Mouse (Mus musculus) layer of hippocampus, postnatal 14 days (tissue): Measurements from ENCODE around the gene Il2rb. TPM values are rescaled to one million over a fixed set of nuclear protein-coding genes. Genes with fewer than 3 reads are reported as not detected.
A peak's percentile ranks its signal among the peaks of the same experiment; 100 is the strongest.

Experiments
- DNase-seq, 2 experiments: peaks; one replicate each; pipeline ENCODE4 v3.0.0; 2021 to 2022; ENCODE audit warnings: low spot score in 2 of 2, mixed read lengths in 1 of 2
- total RNA-seq, 2 experiments: library from RNA; stranded (reverse); gene quantifications; 2 replicates each; pipeline ENCODE4 v1.2.3; 2021

Il2rb gene
- total RNA-seq, 2 experiments from 2014 or later = 0.07 to 0.12 TPM

DNA sequence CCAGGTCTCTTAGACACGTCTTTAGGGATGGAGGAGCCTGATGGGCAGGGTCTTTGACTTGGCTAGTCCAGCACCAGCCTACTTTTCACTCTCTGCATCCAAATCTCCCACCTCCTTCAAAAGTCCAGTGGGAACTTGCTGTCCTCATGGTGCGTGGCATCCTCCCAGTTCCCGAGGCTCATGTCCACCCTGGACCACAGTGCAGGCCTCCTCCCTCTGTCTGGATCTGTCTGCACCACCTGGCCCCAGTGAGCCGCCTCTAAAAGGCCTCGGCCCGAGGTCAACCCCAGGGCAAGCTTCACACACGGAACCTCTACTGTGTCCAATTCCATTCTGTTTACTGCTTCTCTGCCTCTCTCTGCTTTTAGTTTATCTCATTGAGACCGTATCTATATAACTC, 26.3 kb upstream of the Il2rb start:
- DNase-seq = no peak

- DNase-seq = no peak
Measured at GRCm38 (mm10) chr15:78520112-78520715, 25.1 kb upstream of the Il2rb start.

GRCm38 (mm10) chr15:78518221-78518620, 23.1 kb upstream of the Il2rb start:
- no peak for DNase-seq

- DNase-seq = no peak
Measured at GRCm38 (mm10) chr15:78515759-78516158, 20.7 kb upstream of the Il2rb start.

- peak; percentile 80 to 87 for DNase-seq
Measured at GRCm38 (mm10) chr15:78514393-78515146, 19.5 kb upstream of the Il2rb start.

DNA sequence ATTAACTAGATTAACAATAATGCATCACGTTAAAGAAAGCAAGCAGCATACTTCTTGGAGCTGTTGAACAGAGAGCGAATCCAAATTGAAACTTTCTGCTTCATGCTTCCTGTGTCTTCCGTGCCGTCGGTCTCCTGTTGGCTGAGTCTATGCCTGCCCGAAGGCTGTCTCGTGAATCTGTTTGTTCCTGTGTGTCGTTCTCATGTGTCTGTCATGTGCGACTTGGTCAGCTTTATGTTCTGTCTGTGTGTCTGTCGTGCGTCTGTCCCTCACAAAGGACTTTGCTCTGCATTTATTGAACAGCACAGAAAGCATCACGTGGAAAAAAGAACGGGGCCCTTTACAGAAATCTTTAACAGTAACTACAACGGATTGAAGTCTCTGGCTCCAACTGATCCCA, 17.9 kb upstream of the Il2rb start:
- DNase-seq = no peak

GRCm38 (mm10) chr15:78511951-78512350, 16.9 kb upstream of the Il2rb start:
- no peak for DNase-seq

- no peak for DNase-seq
Measured at GRCm38 (mm10) chr15:78510736-78511135, 15.7 kb upstream of the Il2rb start.

DNA sequence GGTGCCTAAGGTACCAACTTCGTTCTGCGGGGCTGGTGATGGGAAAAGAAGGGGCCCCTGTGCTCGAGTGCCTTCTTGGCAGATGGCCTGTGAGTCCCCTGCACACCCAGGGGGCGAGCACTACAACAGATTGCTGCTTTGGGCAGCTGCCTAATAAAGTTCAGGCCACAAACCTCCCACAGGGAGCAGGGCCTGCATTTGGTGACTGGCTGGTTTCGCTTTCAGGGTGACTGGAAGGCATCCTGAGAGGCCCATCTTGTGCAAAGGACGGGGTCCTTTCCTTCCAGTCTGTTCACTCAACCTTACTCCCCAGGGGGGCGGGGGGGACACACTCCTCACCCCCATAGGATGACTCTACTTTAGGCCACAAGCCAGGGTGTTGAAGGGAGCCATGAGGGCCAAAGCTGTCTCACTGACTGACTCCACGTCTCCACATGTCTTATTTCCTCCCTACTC, 15.1 kb upstream of the Il2rb start:
- no peak for DNase-seq

GRCm38 (mm10) chr15:78509297-78509899, 14.3 kb upstream of the Il2rb start:
- DNase-seq = no peak

DNA sequence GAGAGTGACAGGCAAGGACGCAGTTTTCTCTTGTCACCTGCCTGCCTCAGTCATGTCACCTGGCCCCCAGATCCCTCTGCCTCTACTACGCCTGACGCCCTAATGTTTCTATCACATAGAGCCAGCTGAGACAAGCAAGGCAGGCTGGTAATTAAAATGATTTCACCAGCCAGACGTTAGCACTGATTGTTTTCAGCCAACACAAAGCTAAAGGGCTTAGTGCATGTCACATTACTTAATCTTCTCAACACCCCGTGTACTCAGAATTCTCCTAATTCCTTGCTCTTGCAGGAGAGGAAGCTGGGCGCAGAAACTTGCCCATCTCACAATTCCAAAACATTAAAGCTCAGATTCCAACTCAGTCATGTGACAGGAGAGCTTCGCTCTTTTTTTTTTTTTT, 13.4 kb upstream of the Il2rb start:
- no peak for DNase-seq

- DNase-seq = no peak
Measured at GRCm38 (mm10) chr15:78505541-78505940, 10.5 kb upstream of the Il2rb start.

GRCm38 (mm10) chr15:78504816-78505215, 9.7 kb upstream of the Il2rb start:
- DNase-seq = no peak

DNA sequence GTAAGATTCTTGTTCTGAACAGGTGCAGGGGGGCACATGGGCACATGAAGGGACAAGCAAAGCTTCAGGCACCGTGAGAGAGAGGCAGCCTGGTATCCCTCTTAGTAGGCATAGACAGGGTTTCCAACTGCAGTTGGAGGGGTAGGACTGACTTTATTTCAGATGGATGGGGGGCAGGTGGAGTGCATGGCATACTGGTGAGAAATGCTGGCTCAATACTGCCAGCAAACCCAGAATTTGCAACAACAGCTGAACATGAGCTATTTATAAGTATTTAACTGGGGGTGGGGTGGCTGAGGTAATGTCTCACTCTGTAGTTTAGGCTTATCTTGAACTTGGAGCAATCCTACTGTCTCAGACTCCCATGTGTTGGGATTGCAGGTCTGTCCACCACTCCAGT, 8.9 kb upstream of the Il2rb start:
- DNase-seq = peak in 1 of 2 experiments; percentile 20

DNA sequence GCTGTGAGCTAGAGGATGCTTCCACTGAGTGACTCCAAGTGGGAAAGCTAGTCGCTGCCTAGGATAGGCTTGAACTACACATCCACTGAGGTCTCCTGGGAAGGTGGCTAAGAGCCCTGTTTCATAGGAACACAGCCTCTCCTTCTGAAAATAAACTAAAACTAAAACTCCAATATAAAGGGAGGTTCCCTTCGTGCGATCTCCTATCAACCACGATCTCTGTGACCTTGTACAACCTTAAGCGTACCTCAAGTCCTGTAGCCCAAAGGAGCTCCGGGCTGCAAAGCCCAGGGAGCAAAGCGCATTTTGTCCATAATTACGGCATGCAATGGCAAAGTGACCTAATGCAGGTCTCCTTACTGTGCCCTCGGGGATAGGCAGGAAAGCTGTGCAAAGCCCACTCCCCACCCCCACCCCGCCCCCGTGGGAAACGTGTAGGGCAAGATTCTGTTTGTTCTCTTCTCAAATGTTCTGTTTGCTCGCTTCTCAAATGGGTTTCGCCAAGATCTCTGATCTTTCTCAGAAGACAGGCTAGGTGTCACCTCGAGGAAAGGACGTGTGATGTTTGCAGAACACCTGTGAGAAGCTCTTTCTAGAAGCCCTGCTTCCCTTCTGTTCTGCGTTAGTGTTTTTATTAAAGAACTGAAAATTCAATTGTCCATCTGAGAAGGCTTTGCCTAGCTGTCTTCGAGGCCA, 7.5 kb upstream of the Il2rb start:
- DNase-seq = no peak

DNA sequence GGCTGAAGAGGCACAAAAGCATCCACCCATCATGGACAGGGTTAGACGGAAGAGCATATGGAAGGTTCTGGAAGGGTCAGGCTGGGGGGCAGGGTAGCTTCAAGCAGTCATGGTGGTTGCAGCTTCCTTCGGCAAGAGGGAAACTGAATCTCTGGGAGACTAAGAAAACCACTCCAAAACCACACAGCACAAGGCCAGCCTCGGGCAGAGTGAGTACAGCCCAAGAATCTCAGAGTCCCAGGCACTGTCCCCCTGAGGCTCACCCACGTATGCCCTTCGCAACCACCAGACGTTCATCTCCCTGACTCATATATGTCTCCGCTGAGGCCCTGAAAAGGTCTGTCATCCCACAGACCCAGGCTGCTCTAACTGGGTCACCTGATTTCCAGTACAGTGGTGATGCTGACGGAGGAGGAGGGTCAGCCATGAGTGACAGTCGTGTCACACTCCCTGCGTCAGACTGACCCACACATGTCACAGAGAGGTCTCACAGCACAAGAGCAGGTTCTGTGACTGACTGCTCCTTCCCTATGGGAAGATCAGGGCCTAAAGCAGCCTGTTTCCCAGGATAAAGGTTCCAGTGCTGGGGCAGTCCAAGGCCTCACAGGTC, 1.6 kb downstream of the Il2rb start:
- DNase-seq = no peak

GRCm38 (mm10) chr15:78491301-78491700, 3.8 kb downstream of the Il2rb start:
- no peak for DNase-seq

DNA sequence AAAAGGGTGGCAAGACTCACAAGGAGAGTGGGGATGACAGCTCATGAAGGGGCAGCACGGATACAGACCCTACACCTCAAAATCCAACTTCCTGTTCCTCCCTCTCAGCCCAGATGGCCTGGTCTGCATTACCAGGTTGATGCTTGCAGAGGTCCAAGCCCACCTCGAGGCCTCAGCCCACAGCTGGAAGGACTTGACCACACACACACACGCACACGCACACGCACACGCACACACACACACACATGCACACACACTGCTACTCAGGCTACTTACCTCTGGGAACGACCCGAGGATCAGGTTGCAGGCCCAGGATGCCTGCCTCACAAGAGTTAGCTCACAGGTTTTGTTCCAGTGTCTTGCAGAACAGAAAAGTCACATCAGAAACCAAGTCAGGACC, 5.2 kb downstream of the Il2rb start:
- DNase-seq = no peak

GRCm38 (mm10) chr15:78489248-78489647, 5.8 kb downstream of the Il2rb start:
- no peak for DNase-seq

DNA sequence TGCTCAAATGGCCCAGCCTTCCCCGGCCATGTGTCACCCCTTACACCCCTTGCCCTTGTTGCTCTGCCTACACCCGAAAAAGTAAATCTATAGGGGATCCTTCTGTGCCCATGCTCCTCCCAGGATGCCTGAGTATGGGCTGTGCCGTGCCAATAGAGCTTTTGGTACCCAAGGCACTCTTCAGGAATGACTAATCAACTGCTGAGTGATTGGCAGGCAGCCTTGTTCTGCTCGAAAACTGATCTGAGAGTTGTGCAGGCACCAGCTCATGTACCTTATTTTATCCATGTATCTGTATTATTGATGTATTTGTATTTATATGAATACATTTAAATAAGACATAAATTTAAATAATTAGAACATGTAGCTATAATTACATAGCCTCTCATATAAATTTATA, 8.0 kb downstream of the Il2rb start:
- DNase-seq = no peak

- no peak for DNase-seq
Measured at GRCm38 (mm10) chr15:78486564-78486963, 8.5 kb downstream of the Il2rb start.
